Mouse (Mus musculus) brain, embryonic 14.5 days (tissue): ENCODE measurements at regions not wholly inside any gene's neighbourhood (a gene's known extent, or its start where the extent isn't known, plus 50 kb on each side); places are given as distances from the start of the nearest gene placed in this dataset.

Source experiments
- CTCF ChIP-seq: fragments of 200-500 bp; IDR thresholded peaks from 2 replicates; pipeline ENCODE4 v1.5.1; 2012; ENCODE audit warnings: inconsistent platforms, mild to moderate bottlenecking, moderate library complexity, borderline replicate concordance; ENCODE audit not compliant: insufficient read depth, insufficient read length; ENCODE audit errors: extremely low read depth
- POLR2A ChIP-seq: fragments of 200-500 bp; IDR thresholded peaks from 2 replicates; pipeline ENCODE4 v1.6.1; 2012; ENCODE audit warnings: mild to moderate bottlenecking, inconsistent platforms, borderline replicate concordance; ENCODE audit not compliant: poor library complexity, insufficient read depth, insufficient read length, severe bottlenecking; ENCODE audit errors: extremely low read depth

DNA sequence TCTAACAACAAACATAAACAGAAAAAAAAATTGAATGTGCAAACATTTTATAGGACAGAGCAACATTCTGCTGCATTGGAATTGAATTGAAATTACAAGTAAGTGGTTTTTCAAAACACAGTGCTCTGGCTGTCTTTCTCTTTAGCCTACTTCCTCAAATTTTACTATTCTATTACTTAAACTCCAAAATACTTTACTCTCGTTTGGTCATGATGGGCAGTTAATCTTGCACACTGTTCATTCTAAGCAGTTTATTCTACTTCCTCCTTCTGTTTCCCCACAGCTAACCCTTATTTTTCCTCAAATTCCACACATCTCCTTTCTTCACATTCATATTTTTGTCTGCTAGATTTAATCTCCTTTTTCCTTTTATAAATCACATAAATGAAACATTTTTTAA lies 454.0 kb upstream of the Kcnd2 start:
- TF ChIP-seq CTCF (no peak), POLR2A (no peak)
